Comparison of ENCODE assay signal across 9 mouse cellular contexts in the genomic region with DNA sequence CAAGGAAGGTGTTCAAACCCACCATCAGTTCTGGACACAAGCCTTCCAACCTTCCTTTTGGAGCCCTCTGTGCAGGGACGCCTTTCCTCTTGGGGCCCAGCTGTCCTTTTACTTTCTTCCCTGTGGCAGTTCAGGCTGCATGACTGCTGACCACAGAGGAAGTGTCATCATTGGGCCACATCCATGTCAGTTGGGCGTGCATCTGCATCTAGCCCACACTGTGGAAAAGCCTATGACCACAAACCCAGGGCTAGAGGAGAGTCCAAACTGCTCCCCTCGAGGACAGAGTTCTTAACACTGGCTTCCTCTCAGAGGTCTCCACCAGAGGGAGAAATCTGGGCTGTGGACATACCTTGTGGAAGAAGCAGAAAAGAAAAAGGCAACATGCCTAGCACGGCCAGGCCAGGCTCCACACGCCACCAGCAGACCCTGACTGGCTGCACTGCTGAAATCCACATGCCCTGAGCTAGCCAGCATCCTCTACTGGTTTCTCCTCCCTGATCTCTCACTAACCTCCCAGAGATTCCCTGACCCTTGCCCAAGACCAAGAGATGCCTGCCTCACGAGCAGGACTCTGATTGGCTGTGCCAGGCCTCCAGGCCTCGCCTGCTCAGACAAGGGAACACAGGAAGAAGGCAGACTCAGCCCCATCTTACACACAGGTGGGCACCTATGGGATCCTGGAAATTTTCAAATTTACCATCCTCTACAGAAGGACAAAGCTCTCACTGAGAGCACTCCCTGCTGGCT.
A peak's percentile ranks its signal among the peaks of the same experiment; 100 is the strongest.
DNase-seq lines count a peak whose midpoint lies in the region; ATAC-seq and TF ChIP-seq lines count a peak whose summit lies in the region.
"Had no signal": no experiment of that assay in that cellular context is flagged by ENCODE, and none has a peak within 500 bp of the region (broad histone marks: within the 10 kb centered on the region; RNA-seq: fewer than 3 reads in every experiment).

No protein-coding gene starts in this region.

- peak overlapping the region; percentile 47; the same call in 1 of the 2 replicates for H3K9ac ChIP-seq in heart, embryonic 13.5 days
- no peak overlapping the region for H3K9ac ChIP-seq in neural tube, embryonic 14.5 days (replicated peaks; ENCODE audit: low read depth, low read length)
- no peak overlapping the region for H3K9ac ChIP-seq in neural tube, embryonic 15.5 days (replicated peaks)
- H3K9ac ChIP-seq in liver, postnatal 0 days (replicated peaks): peak overlapping the region; percentile 34; the same call in 1 of the 2 replicates
- H3K9ac ChIP-seq: embryonic facial prominence, embryonic 12.5 days had no signal

- TF ChIP-seq EP300 in liver, postnatal 0 days (IDR thresholded peaks at IDR 0.05; ENCODE audit: low read depth): no peak

- no peaks in the 10 kb centered on the region for H3K9me3 ChIP-seq in heart, embryonic 13.5 days
- H3K9me3 ChIP-seq in neural tube, embryonic 14.5 days (ENCODE audit: control insufficient read depth, low read length): no peaks in the 10 kb centered on the region
- H3K9me3 ChIP-seq in neural tube, embryonic 15.5 days (replicated peaks): no peaks in the 10 kb centered on the region
- no peaks in the 10 kb centered on the region for H3K9me3 ChIP-seq in liver, postnatal 0 days (ENCODE audit: low read length)
- H3K9me3 ChIP-seq: embryonic facial prominence, embryonic 12.5 days had no signal

- H3K27ac ChIP-seq in heart, embryonic 13.5 days (replicated peaks): 0 out of 2 replicates have a peak overlapping the region, but pooled peaks have one; percentile 32
- H3K27ac ChIP-seq in neural tube, embryonic 14.5 days (ENCODE audit: low read depth, low read length): no peak overlapping the region
- H3K27ac ChIP-seq in neural tube, embryonic 15.5 days (replicated peaks): no peak overlapping the region
- H3K27ac ChIP-seq in liver, postnatal 0 days (ENCODE audit: low read depth): peak overlapping the region; percentile 80
- H3K27ac ChIP-seq: embryonic facial prominence, embryonic 12.5 days had no signal

- no peak for DNase-seq in heart, postnatal 4 days
- DNase-seq in liver, postnatal 0 days: peak; percentile 57
- no peak for DNase-seq in right cerebral cortex, postnatal 14 days
- DNase-seq in cerebellum, adult 11 months: no peak
- DNase-seq in cerebellum, postnatal 10 days: no peak

- TF ChIP-seq CTCF in liver, postnatal 0 days (IDR thresholded peaks at IDR 0.05; ENCODE audit: low read depth): peak; percentile 42

- no peaks in the 10 kb centered on the region for H3K36me3 ChIP-seq in heart, embryonic 13.5 days
- H3K36me3 ChIP-seq in neural tube, embryonic 14.5 days (ENCODE audit: control insufficient read depth, insufficient read depth, low read length): no peaks in the 10 kb centered on the region
- H3K36me3 ChIP-seq in neural tube, embryonic 15.5 days: no peaks in the 10 kb centered on the region
- H3K36me3 ChIP-seq in liver, postnatal 0 days (replicated peaks; ENCODE audit: insufficient read depth, low read length): no peaks in the 10 kb centered on the region
- H3K36me3 ChIP-seq: embryonic facial prominence, embryonic 12.5 days had no signal

- H3K4me3 ChIP-seq in heart, embryonic 13.5 days: no peak overlapping the region
- H3K4me3 ChIP-seq in neural tube, embryonic 14.5 days (ENCODE audit: low read depth, low read length): no peak overlapping the region
- H3K4me3 ChIP-seq in neural tube, embryonic 15.5 days (replicated peaks): no peak overlapping the region
- H3K4me3 ChIP-seq in liver, postnatal 0 days (ENCODE audit: low read depth, low read length): no peak overlapping the region
- H3K4me3 ChIP-seq: embryonic facial prominence, embryonic 12.5 days had no signal

- H3K27me3 ChIP-seq in heart, embryonic 13.5 days (replicated peaks): no peaks in the 10 kb centered on the region
- no peaks in the 10 kb centered on the region for H3K27me3 ChIP-seq in neural tube, embryonic 14.5 days (ENCODE audit: control insufficient read depth, insufficient read depth, low read length)
- H3K27me3 ChIP-seq in neural tube, embryonic 15.5 days (replicated peaks): no peaks in the 10 kb centered on the region
- H3K27me3 ChIP-seq in liver, postnatal 0 days (ENCODE audit: insufficient read depth, low read length): no peaks in the 10 kb centered on the region
- H3K27me3 ChIP-seq: embryonic facial prominence, embryonic 12.5 days had no signal

- H3K4me2 ChIP-seq in heart, embryonic 13.5 days: peak overlapping the region; percentile 25; the same call in 1 of the 2 replicates
- no peak overlapping the region for H3K4me2 ChIP-seq in neural tube, embryonic 14.5 days (ENCODE audit: low read depth, low read length)
- no peak overlapping the region for H3K4me2 ChIP-seq in neural tube, embryonic 15.5 days
- H3K4me2 ChIP-seq in liver, postnatal 0 days (ENCODE audit: low read depth, low read length): peak overlapping the region; percentile 30
- H3K4me2 ChIP-seq: embryonic facial prominence, embryonic 12.5 days had no signal

- H3K4me1 ChIP-seq in heart, embryonic 13.5 days: peaks cover 78% of the 10 kb centered on the region
- H3K4me1 ChIP-seq in neural tube, embryonic 14.5 days (ENCODE audit: control insufficient read depth, insufficient read depth, low read length): peaks cover 5% of the 10 kb centered on the region
- H3K4me1 ChIP-seq in neural tube, embryonic 15.5 days: peaks cover 26% of the 10 kb centered on the region
- peaks cover 72% of the 10 kb centered on the region for H3K4me1 ChIP-seq in liver, postnatal 0 days (ENCODE audit: insufficient read depth)

- ATAC-seq in heart, embryonic 13.5 days (ENCODE audit: extremely low read depth, insufficient number of reproducible peaks, low FRiP score, low TSS enrichment): no peak
- ATAC-seq in neural tube, embryonic 14.5 days (ENCODE audit: low read depth): 0 out of 2 replicates have a peak, but pooled peaks have one; percentile 2
- no peak for ATAC-seq in neural tube, embryonic 15.5 days (ENCODE audit: low FRiP score)
- peak; percentile 8 for ATAC-seq in liver, postnatal 0 days

- WGBS in heart, embryonic 13.5 days: 77% methylated on average over 7 of the region's 7 CpGs
- WGBS in neural tube, embryonic 14.5 days: 78% methylated on average over 7 of the region's 7 CpGs
- WGBS in neural tube, embryonic 15.5 days: 88% methylated on average over 7 of the region's 7 CpGs
- WGBS in liver, postnatal 0 days (ENCODE audit: insufficient replicate concordance): 47% methylated on average over 7 of the region's 7 CpGs

Comparison
In these comparisons a context has a peak if more than half of its experiments do, and no peak if none do; other contexts are left out.
1. ATAC-seq: peak in neural tube, embryonic 14.5 days (single experiment) and liver, postnatal 0 days (single experiment); none in heart, embryonic 13.5 days (single experiment) and neural tube, embryonic 15.5 days (single experiment).
2. H3K27ac ChIP-seq: peak in heart, embryonic 13.5 days (single experiment) and liver, postnatal 0 days (single experiment); none in neural tube, embryonic 14.5 days (single experiment) and neural tube, embryonic 15.5 days (single experiment).
3. H3K4me2 ChIP-seq: peak in heart, embryonic 13.5 days (single experiment) and liver, postnatal 0 days (single experiment); none in neural tube, embryonic 14.5 days (single experiment) and neural tube, embryonic 15.5 days (single experiment).
4. H3K9ac ChIP-seq: peak in heart, embryonic 13.5 days (single experiment) and liver, postnatal 0 days (single experiment); none in neural tube, embryonic 14.5 days (single experiment) and neural tube, embryonic 15.5 days (single experiment).